Mouse (Mus musculus): ENCODE data around the gene Dut. TPM values are rescaled to one million over a fixed set of nuclear protein-coding genes. Genes with fewer than 3 reads are reported as not detected.

The Dut gene
- polyA plus RNA-seq, 1 experiment from 2014 or later: 114 TPM

DNA sequence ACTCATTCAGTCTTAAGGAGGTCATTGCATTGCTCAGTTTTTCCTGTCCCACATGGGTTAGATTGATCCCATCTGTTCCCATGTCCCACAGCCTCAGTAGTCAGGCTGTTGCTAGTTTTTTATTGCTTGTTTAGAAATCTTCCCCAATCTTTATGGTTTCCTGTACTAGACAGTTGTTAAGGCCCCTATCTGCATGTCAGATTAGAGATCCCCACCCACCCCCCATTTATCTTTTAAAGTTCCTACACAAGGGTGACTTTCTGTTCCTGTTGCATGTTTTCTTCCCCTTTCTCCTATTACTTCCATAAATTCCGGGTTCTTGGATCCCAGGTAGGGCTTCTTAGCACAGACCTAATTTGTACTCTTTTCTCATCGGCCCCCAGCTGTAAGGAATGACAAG, 13.5 kb upstream of the Dut start:
- H3K27me3 ChIP-seq: no peaks in the 10 kb centered on the region
- no peak for DNase-seq (ENCODE audit: low read depth, low spot score)
- ChIA-PET POLR2A (no interaction called here), CTCF (interaction anchor here (1.2 to 1.3 kb wide), 2 partner anchors 11 to 16 kb away, joined by 4 to 5 read pairs; no protein-coding TSS in a partner anchor)
- TF ChIP-seq CTCF (IDR thresholded peaks at IDR 0.05): no peak
- ATAC-seq: no peak
- in situ Hi-C loops (cut with MboI; ENCODE audit: low pct_unique_long_range_greater_than_20kb): no loop called here

DNA sequence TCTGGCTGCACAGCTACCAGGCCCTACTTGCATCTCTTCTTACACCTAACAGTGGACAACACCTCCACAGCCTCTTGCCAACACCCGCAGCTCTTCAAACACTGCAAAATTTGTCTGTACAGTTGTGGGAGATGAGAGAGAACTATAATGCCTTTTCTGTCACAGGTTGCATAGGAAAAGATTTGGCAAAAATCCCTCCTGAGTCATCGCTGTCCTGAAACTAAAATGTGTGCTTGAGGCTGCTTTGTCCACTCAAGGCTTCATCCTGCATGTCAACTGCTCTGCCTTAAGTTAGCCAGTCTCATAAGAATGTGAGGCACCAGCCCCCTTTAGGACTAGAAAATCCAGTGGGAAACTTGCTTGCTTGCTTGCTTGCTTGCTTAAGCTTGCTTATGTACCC, 12.9 kb upstream of the Dut start:
- POLR2A ChIA-PET: no interaction called here
- no peaks in the 10 kb centered on the region for H3K27me3 ChIP-seq
- DNase-seq (ENCODE audit: low read depth, low spot score) (no peak), ATAC-seq (no peak)
- in situ Hi-C loops (cut with MboI; ENCODE audit: low pct_unique_long_range_greater_than_20kb): no loop called here
- CTCF ChIA-PET: interaction anchor here (1.2 to 1.3 kb wide), 2 partner anchors 11 to 16 kb away, joined by 4 to 5 read pairs; no protein-coding TSS in a partner anchor
- TF ChIP-seq CTCF (IDR thresholded peaks at IDR 0.05): no peak

DNA sequence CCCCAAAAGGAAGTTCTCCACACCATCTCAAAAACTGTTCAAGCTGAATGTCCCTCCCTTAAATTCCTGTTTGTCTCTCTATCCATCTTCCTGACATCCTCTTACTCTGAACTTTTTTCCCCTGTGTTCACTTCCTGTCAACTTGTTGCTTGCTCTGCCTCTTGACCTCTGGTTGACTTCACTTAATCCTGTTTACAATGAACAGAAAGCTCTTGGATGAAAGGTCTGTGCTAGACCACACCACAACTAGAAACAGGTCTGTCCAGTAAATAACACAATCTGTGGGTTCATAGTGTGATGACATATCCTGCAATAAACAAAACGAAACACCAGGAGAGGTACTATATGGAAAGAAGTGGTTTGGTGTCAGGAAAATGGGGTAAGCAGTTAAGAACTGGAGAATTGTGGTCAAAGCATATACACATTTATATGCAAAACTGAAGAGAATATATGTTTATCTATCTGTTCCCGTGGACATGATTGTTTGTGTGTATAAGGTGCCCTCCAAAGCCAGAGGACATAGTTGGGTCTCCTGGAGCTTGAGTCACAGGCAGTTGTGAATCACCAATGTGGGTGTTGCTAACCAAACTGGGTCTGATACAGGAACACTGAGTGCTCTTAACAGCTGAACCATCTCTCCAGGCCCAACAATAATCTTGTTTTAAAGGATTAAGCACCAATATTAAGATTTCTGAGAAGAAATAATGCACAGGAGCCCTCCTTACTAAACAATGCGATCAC, 1.3 kb upstream of the Dut start:
- DNase-seq (ENCODE audit: low read depth, low spot score): no peak
- in situ Hi-C loops (cut with MboI; ENCODE audit: low pct_unique_long_range_greater_than_20kb): no loop called here
- POLR2A ChIA-PET: interaction anchor here (0.9 kb wide), 1 partner anchor 21 kb away, joined by 4 read pairs; no protein-coding TSS in a partner anchor
- no peaks in the 10 kb centered on the region for H3K27me3 ChIP-seq
- no peak for ATAC-seq
- CTCF ChIA-PET: interaction anchor here (1.6 kb wide), 1 partner anchor 12 kb away, joined by 5 read pairs; no protein-coding TSS in a partner anchor
- no peak for TF ChIP-seq CTCF (IDR thresholded peaks at IDR 0.05)

DNA sequence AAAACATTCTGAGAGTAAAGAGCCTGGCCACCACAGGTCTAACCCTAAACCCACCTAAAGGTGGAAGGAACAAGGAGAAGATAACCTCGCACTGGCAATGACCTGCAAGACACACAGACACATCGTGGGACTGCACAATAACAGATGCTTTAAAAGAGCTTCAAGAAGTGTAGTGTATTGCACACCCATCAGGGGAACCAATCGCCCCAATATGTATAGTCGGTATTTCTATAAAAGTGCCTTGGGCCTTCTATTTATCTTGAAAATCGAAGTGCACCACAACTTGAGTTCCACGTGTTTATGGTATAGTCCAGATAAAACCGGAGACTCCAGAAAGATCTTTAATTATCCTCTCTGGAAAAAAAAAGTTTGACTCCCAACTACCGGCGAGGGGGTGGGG, 321 bp upstream of the Dut start:
- no peak for DNase-seq (ENCODE audit: low read depth, low spot score)
- POLR2A ChIA-PET: no interaction called here
- no peak for TF ChIP-seq CTCF (IDR thresholded peaks at IDR 0.05)
- H3K27me3 ChIP-seq: no peaks in the 10 kb centered on the region
- no peak for ATAC-seq
- in situ Hi-C loops (cut with MboI; ENCODE audit: low pct_unique_long_range_greater_than_20kb): no loop called here
- CTCF ChIA-PET: no interaction called here

DNA sequence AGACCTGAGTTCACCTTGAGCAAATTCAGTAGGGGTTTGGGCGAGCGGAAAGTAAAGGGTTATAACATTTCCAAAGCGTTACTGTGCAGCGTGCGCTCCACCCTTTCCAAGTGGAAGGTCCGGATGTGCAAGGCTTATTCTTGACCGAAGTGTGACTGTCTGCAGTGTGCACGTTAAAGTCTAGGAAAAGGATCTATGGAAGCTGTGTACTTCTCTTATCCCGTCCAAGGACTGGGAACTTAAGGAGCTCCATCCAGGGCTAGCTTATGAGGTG, 909 bp downstream of the Dut start:
- in situ Hi-C loops (cut with MboI; ENCODE audit: low pct_unique_long_range_greater_than_20kb): no loop called here
- no peaks in the 10 kb centered on the region for H3K27me3 ChIP-seq
- TF ChIP-seq CTCF (IDR thresholded peaks at IDR 0.05): no peak
- DNase-seq (ENCODE audit: low read depth, low spot score) (no peak), ATAC-seq (peak; percentile 27)
- POLR2A ChIA-PET: no interaction called here
- CTCF ChIA-PET: interaction anchor here (1.5 kb wide), 1 partner anchor 366 kb away, joined by 3 read pairs; no protein-coding TSS in a partner anchor

DNA sequence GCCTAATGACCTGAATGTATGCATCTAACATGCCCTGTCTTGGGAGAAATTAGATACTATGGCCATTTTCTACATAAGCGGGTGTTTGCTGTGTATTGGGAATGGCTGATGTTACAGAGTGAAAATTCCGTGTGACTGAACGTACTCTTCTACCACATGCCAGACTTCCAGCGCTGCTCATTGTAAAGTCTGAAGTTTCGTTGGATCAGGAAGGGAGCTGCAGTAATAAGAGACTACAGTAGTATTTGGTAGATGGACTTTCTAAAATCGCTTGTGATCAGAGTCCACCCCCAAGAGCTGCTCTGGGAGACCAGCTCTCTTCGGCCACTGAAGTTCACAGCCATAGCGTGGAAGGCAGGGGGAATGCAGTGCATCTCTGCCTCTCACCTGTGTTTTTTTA, 1.3 kb downstream of the Dut start:
- H3K27me3 ChIP-seq: no peaks in the 10 kb centered on the region
- no peak for DNase-seq (ENCODE audit: low read depth, low spot score)
- ATAC-seq: no peak
- ChIA-PET POLR2A (no interaction called here), CTCF (interaction anchor here (1.2 to 1.5 kb wide), 2 partner anchors 85 to 365 kb away, joined by 3 read pairs; no protein-coding TSS in a partner anchor)
- in situ Hi-C loops (cut with MboI; ENCODE audit: low pct_unique_long_range_greater_than_20kb): no loop called here
- TF ChIP-seq CTCF (IDR thresholded peaks at IDR 0.05): no peak

DNA sequence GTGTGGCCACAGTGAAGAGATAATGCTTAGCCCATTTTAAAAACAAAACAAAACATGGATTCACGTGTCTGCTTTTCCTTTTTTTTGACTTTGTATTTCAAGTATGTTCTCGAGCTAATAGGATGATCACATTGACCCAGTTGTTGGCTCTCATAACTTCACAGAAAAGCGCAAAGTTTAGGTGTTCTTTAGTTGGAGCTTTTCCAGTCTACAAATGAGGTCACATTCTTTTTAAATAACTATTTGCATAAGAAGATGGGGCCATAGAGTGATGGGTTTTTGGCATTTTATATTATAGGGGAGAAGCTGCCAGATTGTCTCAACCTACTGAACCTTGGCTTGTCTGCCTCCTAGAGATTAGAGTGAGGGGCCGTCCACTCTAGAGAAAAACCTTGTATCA, 2.3 kb downstream of the Dut start:
- no peak for ATAC-seq
- POLR2A ChIA-PET: no interaction called here
- in situ Hi-C loops (cut with MboI; ENCODE audit: low pct_unique_long_range_greater_than_20kb): no loop called here
- no peaks in the 10 kb centered on the region for H3K27me3 ChIP-seq
- no peak for TF ChIP-seq CTCF (IDR thresholded peaks at IDR 0.05)
- DNase-seq (ENCODE audit: low read depth, low spot score): no peak
- CTCF ChIA-PET: interaction anchor here (0.8 to 1.8 kb wide), 10 partner anchors 9 to 364 kb away, joined by 3 to 9 read pairs (median 4); no protein-coding TSS in a partner anchor

DNA sequence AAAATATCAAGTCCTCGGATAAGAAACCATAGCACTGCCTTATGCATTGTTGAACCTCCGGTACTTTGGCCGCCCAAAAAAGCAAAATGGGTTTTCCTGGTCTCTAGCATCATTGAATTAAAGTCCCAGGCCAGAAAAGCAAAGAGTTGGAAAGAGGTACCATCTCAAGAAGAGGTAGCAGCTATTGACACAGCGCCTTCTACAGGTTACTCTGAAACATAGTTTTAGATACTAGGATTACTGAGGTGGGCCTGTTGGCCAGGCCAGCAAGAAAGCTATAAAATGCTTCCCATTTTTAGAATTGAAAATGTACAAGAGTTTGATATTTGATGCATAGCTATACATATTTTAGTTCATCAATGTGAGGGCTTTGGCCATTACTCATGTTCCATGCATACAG, 2.9 kb downstream of the Dut start:
- in situ Hi-C loops (cut with MboI; ENCODE audit: low pct_unique_long_range_greater_than_20kb): no loop called here
- ChIA-PET POLR2A (no interaction called here), CTCF (interaction anchor here (0.7 to 1.8 kb wide), 10 partner anchors 8 to 356 kb away, joined by 3 to 9 read pairs (median 4); no protein-coding TSS in a partner anchor)
- no peaks in the 10 kb centered on the region for H3K27me3 ChIP-seq
- no peak for DNase-seq (ENCODE audit: low read depth, low spot score)
- TF ChIP-seq CTCF (IDR thresholded peaks at IDR 0.05): peak; percentile 42
- ATAC-seq: no peak

DNA sequence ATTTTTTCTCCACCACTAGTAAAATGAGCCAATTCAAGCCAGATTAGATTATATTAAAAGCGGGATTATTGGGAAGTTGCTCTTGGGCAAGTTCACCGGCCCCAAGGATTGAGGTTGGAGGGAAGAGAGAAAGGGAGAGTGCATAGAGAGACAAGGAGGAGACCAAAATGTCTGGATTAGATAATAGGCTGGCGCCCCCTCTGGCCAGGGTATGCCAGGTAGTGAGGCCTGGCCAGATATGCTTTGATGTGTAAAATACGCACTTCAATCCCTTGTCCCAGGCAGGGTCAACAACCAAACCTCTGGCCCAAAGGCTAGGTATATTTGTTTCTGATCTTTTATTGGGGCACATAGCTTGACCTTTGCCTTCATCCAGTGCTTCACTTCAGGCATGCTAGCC, 4.8 kb downstream of the Dut start:
- no peaks in the 10 kb centered on the region for H3K27me3 ChIP-seq
- in situ Hi-C loops (cut with MboI; ENCODE audit: low pct_unique_long_range_greater_than_20kb): no loop called here
- CTCF ChIA-PET: no interaction called here
- no peak for DNase-seq (ENCODE audit: low read depth, low spot score)
- no peak for ATAC-seq
- POLR2A ChIA-PET: no interaction called here
- TF ChIP-seq CTCF (IDR thresholded peaks at IDR 0.05): no peak

DNA sequence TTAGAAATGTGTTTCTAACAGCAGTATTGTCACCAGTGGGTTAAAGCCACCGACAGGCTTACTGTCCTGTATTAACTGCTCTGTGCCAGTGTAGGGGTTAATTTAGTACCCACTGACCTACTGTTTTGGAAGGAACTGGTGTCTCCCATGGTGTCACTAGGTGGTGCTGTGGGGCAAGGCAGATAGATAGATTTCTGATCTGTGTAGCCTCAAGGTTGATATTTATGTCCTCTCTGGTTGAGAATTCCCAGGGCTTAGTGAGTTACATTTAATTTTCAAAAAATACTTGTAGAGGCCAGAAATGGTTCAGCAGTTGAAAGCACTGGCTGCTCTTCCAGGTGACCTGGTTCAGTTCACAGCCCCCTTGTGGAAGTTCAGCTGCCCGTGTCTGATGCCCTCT, 5.3 kb downstream of the Dut start:
- in situ Hi-C loops (cut with MboI; ENCODE audit: low pct_unique_long_range_greater_than_20kb): no loop called here
- TF ChIP-seq CTCF (IDR thresholded peaks at IDR 0.05): peak; percentile 73
- no peaks in the 10 kb centered on the region for H3K27me3 ChIP-seq
- POLR2A ChIA-PET: no interaction called here
- DNase-seq (ENCODE audit: low read depth, low spot score) (no peak), ATAC-seq (no peak)
- CTCF ChIA-PET: interaction anchor here (1.0 kb wide), 1 partner anchor 38 kb away, joined by 3 read pairs; no protein-coding TSS in a partner anchor

DNA sequence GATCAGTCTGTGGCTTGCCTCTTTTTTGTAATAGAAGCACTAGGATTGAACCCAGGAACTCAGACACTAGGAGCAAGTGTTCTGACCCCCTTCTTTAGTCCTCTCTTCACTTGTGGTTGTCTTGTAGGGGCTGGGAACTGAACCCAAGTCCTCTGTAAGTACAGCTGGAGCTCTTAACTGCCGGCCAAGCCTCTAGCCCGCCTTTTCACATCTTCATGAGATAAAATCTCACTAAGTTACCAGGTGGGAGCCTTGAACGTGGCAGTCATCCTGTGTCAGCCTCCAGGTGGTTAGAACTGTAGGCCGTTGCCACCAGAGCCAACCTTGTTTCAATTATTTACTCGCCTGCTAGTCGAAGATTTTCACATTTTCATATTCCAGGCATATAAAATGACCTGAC, 6.7 kb downstream of the Dut start:
- in situ Hi-C loops (cut with MboI; ENCODE audit: low pct_unique_long_range_greater_than_20kb): no loop called here
- no peaks in the 10 kb centered on the region for H3K27me3 ChIP-seq
- ATAC-seq: no peak
- DNase-seq (ENCODE audit: low read depth, low spot score): no peak
- ChIA-PET CTCF (interaction anchor here (1.2 kb wide), 1 partner anchor 39 kb away, joined by 3 read pairs; no protein-coding TSS in a partner anchor), POLR2A (no interaction called here)
- no peak for TF ChIP-seq CTCF (IDR thresholded peaks at IDR 0.05)

Data from Patski (cell line).